Mouse (Mus musculus) monocyte, adult 2 months (primary cell): ENCODE results near the gene Syngr1.

Experiments used
- DNase-seq, 2 experiments: peaks; one replicate each; pipeline ENCODE4 v3.0.0; 2022; ENCODE audit warnings: low spot score in 2 of 2, low read depth in 1 of 2

Gene Syngr1

DNA sequence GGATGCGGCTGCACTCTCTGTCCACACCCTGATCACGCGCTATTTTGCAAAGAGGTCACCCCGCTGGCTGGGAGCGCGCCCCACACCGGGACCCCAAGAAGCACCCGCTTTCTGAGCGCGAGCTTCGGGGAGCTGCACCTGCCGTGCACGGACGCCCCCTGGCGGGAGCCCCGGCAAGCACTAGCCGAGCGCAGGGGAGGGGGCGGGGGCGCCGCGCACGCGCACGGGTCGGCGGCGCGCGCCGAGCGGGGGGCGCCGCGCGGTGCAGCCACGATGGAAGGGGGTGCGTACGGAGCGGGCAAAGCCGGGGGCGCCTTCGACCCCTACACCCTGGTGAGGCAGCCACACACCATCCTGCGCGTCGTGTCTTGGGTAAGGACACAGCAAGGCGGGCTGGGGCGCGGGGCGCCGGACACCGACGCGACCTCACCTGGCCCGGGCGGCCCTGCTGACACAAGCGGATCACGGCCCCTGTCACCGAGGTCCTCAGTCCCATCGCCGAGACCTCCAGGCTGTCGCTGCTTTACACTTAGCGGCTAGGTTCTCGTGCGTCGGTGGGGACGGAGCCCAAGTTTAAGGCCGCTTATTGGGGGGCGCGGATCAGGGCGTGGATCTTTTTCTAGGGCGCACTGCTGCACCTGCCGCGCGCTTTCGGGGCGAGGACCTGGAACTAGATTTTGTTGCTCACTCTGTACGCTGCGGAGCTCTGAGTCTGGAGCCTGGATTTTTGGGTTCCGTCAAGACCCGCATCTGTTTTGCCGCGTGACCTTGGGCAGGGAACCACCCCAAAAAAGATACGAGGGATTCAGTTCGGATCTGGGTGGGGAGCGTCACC is at the start of gene Syngr1, which contains the start of gene Rpl3:
Syngr1 (plus strand) TSS at position 214 of the 835 bp plus-strand sequence.
Rpl3 (minus strand) TSS at position 748 of the 835 bp plus-strand sequence.
- peak in 1 of 2 experiments; percentile 41 for DNase-seq

DNA sequence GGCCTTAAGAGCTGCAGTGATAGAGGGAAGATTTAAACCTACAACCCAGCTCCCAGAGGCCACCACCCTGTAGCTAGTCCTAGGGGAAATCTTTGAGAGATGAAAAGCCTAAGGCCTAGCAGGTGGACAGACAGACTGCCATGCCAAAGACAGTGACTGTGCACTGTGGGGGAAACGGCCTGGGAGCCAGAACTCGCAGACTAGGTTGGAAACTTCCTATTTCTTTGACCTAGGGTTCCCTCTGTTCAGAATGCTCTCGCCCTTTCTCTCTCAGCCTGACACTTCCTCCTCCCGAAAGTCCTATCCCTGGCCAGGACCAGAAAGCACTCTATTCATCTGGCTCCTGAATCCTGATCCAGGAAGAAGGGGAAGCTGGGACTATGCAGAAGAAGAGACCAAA is 49.0 kb upstream of the Syngr1 start:
- no peak for DNase-seq

DNA sequence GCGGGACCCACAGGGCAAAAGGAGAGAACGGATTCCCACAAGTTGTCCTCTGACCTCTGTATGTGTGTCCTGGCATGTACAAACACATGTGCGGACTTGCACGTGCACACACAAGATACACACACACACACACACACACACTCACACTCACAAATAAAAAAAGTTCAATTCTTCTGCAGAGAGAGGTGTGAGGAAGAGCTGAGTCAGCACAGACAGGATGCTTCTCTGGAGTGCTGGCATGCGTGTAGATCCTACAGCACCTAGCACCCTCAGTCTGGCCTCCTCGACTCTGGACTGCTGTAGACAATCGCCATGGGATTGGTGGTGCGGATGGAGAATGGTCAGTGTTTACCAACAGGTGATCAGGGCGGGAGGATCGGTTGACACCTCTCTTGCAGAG is 46.9 kb upstream of the Syngr1 start:
- no peak for DNase-seq

GRCm38 (mm10) chr15:80045749-80046148 is 45.4 kb upstream of the Syngr1 start:
- DNase-seq = no peak

- DNase-seq = no peak
Observed at GRCm38 (mm10) chr15:80047242-80047641, 43.9 kb upstream of the Syngr1 start.

GRCm38 (mm10) chr15:80047973-80048372 is 43.2 kb upstream of the Syngr1 start:
- DNase-seq = no peak

DNA sequence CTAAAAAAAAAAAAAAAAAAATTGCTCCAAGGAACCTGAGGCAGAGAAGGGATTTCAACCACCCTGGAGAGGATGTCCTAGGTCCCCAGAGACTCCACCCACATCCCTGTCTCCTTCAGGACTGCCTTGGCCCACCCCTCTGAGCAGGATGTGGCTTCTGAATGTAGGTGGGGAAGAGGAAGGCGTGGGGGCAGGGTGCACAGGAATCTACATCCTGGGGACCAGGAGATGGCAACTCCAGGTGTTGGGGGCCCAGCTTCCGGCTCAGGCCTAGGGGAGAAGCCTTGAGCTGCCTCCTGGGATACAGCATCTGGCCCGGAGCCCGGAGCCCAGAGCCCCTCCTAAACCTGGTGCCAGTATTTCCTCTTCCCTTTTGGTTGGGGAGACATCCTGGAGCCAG is 41.0 kb upstream of the Syngr1 start:
- DNase-seq = no peak

DNA sequence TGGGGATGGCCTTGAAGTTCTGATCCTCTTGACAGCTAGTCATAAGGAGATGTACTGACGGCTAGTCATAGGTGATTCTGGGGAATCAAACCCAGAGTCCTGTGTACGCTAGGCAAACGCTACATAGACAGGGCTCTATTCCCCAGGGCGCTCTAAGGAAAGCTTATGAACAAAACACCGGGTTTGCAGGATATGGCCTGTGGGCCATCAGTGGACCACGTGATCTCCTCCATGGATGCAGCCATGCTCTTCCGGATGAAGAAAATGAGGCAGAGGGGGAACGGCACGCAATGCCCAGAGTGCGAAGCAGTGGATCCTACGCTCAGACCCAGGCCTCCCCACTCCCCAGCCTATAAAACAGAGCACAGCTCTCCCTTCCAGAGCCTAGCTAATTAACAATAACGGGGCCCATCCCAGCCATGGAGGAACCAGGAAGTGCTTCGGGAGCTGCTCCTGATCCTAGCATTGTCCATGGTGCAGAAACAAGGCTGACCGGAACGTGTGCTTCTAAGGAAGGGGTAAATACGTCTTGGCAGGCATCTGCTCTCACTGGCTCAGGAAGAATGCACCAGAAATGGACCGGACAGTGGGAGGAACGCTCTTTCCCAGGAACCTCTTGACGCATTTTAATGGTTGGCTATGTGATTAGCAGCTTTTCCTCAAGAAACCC is 39.9 kb upstream of the Syngr1 start:
- no peak for DNase-seq

- no peak for DNase-seq
Observed at GRCm38 (mm10) chr15:80051782-80052181, 39.4 kb upstream of the Syngr1 start.

- DNase-seq = no peak
Observed at GRCm38 (mm10) chr15:80053381-80054033, 37.6 kb upstream of the Syngr1 start.

DNA sequence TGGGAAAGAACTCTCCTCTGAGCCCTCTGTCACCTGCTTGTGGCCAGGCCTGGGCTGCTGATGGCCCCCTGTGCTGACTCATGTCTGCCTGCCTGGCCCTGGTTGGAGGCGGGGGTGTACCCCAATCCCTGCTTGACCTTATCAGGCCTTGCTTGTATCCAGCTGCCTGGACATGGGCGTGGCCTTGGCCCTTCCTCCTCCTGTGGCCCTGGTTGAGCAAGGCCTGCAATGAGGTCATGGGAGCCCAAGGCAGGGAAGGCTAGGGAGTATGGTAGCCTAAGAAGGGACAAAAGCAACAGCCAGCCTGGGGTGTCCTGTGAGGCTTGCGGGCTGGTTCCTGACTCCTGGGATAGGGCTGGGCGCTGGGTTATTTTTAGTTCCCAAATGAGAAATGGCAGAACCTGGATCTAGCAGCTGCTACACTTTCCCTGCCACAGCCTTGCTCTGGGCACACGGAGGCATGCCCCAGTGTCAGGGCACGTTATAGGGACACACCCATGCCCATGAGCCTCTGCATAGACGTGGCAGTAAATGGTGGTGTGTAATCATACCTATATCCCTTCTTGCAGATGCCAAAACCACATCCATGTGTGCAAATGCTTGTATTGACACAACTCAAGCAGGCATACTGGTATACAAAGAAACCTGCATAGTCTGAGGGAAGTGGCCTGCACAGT is 37.0 kb upstream of the Syngr1 start:
- no peak for DNase-seq

DNA sequence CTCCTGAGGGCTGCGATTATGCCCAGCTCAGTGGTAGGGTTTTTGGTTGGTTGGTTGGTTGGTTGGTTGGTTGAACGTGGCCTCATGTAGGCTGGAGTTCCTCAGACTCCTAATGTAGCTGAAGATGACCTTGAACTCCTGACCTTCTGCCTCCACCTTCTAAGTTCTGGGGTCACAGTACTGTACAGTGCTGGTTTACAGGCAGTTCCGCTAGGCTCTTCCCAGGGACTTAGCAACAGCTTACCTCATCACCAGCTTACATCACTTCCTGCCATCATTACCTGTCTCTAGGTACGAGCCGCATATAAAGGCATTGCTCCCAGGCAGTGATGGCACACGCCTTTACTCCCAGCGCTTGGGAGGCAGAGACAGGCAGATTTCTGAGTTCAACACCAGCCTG is 33.0 kb upstream of the Syngr1 start:
- no peak for DNase-seq

- no peak for DNase-seq
Observed at GRCm38 (mm10) chr15:80059606-80060005, 31.5 kb upstream of the Syngr1 start.

GRCm38 (mm10) chr15:80060356-80061070 is 30.6 kb upstream of the Syngr1 start:
- no peak for DNase-seq

GRCm38 (mm10) chr15:80061071-80061550 is 30.0 kb upstream of the Syngr1 start:
- DNase-seq = no peak

DNA sequence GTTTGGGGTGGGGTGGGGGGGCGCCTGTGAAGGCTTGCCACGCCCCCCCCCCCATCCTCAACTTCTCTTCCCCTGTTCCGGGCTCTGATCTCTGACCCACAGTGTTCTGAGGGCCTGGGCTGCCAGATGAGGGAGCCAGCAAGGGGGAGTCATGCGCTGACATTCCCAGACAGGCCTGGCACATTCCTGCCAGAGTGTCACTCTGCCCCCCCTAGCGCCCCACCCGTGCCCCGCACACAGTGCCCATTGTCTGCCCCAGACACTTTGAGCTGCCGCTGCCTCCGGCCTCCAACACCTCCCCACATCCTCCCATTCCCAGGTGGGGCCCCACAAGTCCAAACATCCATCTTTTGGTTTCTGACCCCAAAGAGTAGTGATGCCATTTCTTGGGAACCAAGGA is 28.8 kb upstream of the Syngr1 start:
- no peak for DNase-seq

- DNase-seq = no peak
Observed at GRCm38 (mm10) chr15:80062821-80063220, 28.3 kb upstream of the Syngr1 start.

- DNase-seq = no peak
Observed at GRCm38 (mm10) chr15:80064965-80065364, 26.2 kb upstream of the Syngr1 start.

DNA sequence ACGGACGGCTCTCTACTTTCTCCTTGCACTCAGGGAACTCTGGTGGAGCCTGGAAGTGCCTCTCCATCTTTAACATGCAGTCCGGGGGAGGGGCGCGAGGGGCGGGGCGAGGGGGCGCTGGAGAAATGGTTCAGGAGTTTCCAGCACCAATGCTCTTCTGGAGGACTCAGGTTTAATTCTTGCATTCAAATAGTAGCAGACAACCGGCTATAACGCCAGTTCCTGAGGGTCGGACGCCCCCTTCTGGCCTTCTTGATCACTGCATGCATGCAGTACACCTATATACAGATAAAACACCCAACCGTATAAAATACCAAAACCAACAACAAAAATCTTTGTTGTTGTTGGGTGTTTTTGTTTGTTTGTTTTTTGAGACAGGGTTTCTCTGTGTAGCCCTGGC is 25.7 kb upstream of the Syngr1 start:
- no peak for DNase-seq

DNA sequence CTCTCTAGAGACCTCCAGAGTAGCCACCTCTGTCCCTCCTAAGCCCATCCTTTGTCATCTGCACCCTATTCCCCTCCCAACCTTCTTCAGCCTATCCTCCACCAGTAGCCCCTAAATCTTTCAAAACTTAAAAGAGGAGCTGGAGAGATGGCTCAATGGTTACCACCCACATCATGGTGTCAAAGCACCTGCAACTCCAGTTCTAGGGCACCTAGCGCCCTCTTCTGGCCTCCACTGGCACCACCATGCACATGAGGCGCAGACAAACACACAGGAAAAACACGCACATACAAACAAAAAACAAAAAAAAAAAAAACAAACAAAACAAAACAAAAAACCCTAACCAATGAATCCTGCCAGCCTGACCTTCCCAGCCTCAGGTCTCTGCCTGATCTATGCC is 24.6 kb upstream of the Syngr1 start:
- DNase-seq = no peak

DNA sequence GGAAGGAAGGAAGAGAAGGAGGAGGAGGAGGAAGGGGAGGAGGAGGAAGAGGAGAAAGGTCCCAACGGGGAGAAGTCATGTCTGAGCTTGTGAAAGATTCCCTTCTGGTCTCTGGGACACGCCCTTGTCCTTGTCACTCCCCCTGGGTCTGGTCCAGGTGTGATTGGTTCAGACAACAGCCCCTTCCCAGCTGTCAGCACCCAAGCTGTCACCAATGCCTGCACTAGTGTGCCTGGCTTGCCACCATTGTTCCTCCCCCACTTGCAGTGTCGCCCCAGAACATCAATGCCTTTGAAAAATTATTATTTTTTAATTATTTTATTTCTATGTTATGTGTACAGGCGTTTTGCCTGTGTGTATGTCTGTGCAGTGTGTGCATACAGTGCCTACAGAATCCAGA is 22.0 kb upstream of the Syngr1 start:
- no peak for DNase-seq
